15 mouse cellular contexts compared by ENCODE assay signal in the genomic region with DNA sequence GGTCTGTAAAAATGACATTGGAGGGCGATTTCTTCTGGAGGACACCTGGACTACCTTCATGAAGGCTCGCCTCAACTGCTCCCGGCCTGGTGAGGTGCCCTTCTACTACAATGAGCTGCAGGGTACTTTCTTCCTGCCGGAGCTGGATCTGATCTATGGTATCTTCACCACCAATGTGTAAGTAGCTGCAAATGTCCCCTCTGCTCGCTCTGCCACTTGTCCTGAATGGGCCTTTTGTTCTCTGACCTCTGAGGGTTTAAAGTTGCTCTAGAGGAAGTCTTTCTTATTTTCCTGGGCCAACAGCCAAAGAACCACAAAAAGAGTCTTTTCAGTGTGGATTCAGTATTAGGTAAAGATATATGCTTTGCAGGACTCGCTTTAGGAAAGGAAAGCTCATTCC.
A peak's percentile ranks its signal among the peaks of the same experiment; 100 is the strongest.
DNase-seq lines count a peak whose midpoint lies in the region; ATAC-seq and TF ChIP-seq lines count a peak whose summit lies in the region.
"Had no signal": no experiment of that assay in that cellular context is flagged by ENCODE, and none has a peak within 500 bp of the region (broad histone marks: within the 10 kb centered on the region; RNA-seq: fewer than 3 reads in every experiment).

No protein-coding gene starts in this region.

- peak; percentile 14 for DNase-seq in embryo, embryonic 11 days
- no peak for DNase-seq in embryo, embryonic 10 days (ENCODE audit: low spot score)
- peak; percentile 14 for DNase-seq in hindbrain, postnatal 0 days (ENCODE audit: low spot score)
- DNase-seq in hindbrain, embryonic 11.5 days (ENCODE audit: low spot score): no peak
- DNase-seq in lung, postnatal 10 days: no peak
- DNase-seq in mesoderm, embryonic 11.5 days (ENCODE audit: low read depth, low spot score): peak; percentile 23
- DNase-seq in urinary bladder, postnatal 14 days (ENCODE audit: low spot score): no peak
- DNase-seq: adrenal gland, adult 8-10 months; cerebellum, adult 8-10 months; kidney, adult 18-20 months; thymus, postnatal 4 days had no signal

- no peak for ATAC-seq in hindbrain, postnatal 0 days
- no peak for ATAC-seq in hindbrain, embryonic 11.5 days (ENCODE audit: low FRiP score)
- ATAC-seq in lung, embryonic 16.5 days (ENCODE audit: low read depth): peak; percentile 64; the same call in 1 of the 2 replicates

- 63% methylated on average over 6 of the region's 6 CpGs for WGBS in hindbrain, postnatal 0 days
- 58% methylated on average over 6 of the region's 6 CpGs for WGBS in hindbrain, embryonic 11.5 days
- WGBS in lung, embryonic 16.5 days: 50% methylated on average over 6 of the region's 6 CpGs

- H3K27ac ChIP-seq in hindbrain, postnatal 0 days: no peak overlapping the region
- no peak overlapping the region for H3K27ac ChIP-seq in hindbrain, embryonic 11.5 days (ENCODE audit: low read depth, low read length)
- peak overlapping the region; percentile 55; the same call in 1 of the 2 replicates for H3K27ac ChIP-seq in lung, embryonic 16.5 days (ENCODE audit: low read length)
- H3K27ac ChIP-seq: hindbrain, embryonic 14.5 days; neural tube, embryonic 12.5 days; stomach, embryonic 15.5 days had no signal

- no peaks in the 10 kb centered on the region for H3K27me3 ChIP-seq in hindbrain, postnatal 0 days (ENCODE audit: insufficient read depth, low read length)
- no peaks in the 10 kb centered on the region for H3K27me3 ChIP-seq in hindbrain, embryonic 11.5 days (ENCODE audit: control insufficient read depth, insufficient read depth, low read length)
- no peaks in the 10 kb centered on the region for H3K27me3 ChIP-seq in lung, embryonic 16.5 days (ENCODE audit: control insufficient read depth, insufficient read depth, low read depth, low read length)
- H3K27me3 ChIP-seq: neural tube, embryonic 12.5 days; stomach, embryonic 15.5 days had no signal

- TF ChIP-seq CTCF in hindbrain, postnatal 0 days (IDR thresholded peaks at IDR 0.05; ENCODE audit: low read depth): no peak

- H3K9me3 ChIP-seq in hindbrain, postnatal 0 days (ENCODE audit: low read length): no peaks in the 10 kb centered on the region
- no peaks in the 10 kb centered on the region for H3K9me3 ChIP-seq in hindbrain, embryonic 11.5 days (ENCODE audit: control insufficient read depth, low read length)
- no peaks in the 10 kb centered on the region for H3K9me3 ChIP-seq in lung, embryonic 16.5 days (ENCODE audit: control insufficient read depth, low read length)
- H3K9me3 ChIP-seq: neural tube, embryonic 12.5 days; stomach, embryonic 15.5 days had no signal

- no peak overlapping the region for H3K4me3 ChIP-seq in hindbrain, postnatal 0 days (ENCODE audit: low read length)
- no peak overlapping the region for H3K4me3 ChIP-seq in hindbrain, embryonic 11.5 days (ENCODE audit: low read depth, low read length)
- no peak overlapping the region for H3K4me3 ChIP-seq in lung, embryonic 16.5 days (ENCODE audit: low read length)
- H3K4me3 ChIP-seq: neural tube, embryonic 12.5 days; stomach, embryonic 15.5 days had no signal

- H3K9ac ChIP-seq in hindbrain, postnatal 0 days (replicated peaks; ENCODE audit: low read length): no peak overlapping the region
- no peak overlapping the region for H3K9ac ChIP-seq in hindbrain, embryonic 11.5 days (ENCODE audit: low read depth, low read length)
- H3K9ac ChIP-seq in lung, embryonic 16.5 days (ENCODE audit: low read length): no peak overlapping the region
- H3K9ac ChIP-seq: hindbrain, embryonic 14.5 days; neural tube, embryonic 12.5 days; stomach, embryonic 15.5 days had no signal

- no peak overlapping the region for H3K4me2 ChIP-seq in hindbrain, postnatal 0 days (ENCODE audit: low read depth, low read length)
- no peak overlapping the region for H3K4me2 ChIP-seq in hindbrain, embryonic 11.5 days (replicated peaks; ENCODE audit: low read depth, low read length)
- no peak overlapping the region for H3K4me2 ChIP-seq in lung, embryonic 16.5 days (ENCODE audit: low read depth, low read length)
- H3K4me2 ChIP-seq: hindbrain, embryonic 14.5 days; neural tube, embryonic 12.5 days; stomach, embryonic 15.5 days had no signal

- H3K4me1 ChIP-seq in hindbrain, postnatal 0 days (ENCODE audit: insufficient read depth, low read length): no peaks in the 10 kb centered on the region
- no peaks in the 10 kb centered on the region for H3K4me1 ChIP-seq in hindbrain, embryonic 11.5 days (replicated peaks; ENCODE audit: control insufficient read depth, insufficient read depth, low read length)
- no peaks in the 10 kb centered on the region; the same call in 1 of the 2 replicates for H3K4me1 ChIP-seq in lung, embryonic 16.5 days (replicated peaks; ENCODE audit: control insufficient read depth, insufficient read depth, low read length)
- H3K4me1 ChIP-seq: neural tube, embryonic 12.5 days; stomach, embryonic 15.5 days had no signal

- H3K36me3 ChIP-seq in hindbrain, postnatal 0 days (ENCODE audit: insufficient read depth, low read length): no peaks in the 10 kb centered on the region
- no peaks in the 10 kb centered on the region for H3K36me3 ChIP-seq in hindbrain, embryonic 11.5 days (ENCODE audit: control insufficient read depth, insufficient read depth, low read length)
- no peaks in the 10 kb centered on the region for H3K36me3 ChIP-seq in lung, embryonic 16.5 days (ENCODE audit: control insufficient read depth, insufficient read depth, low read length)
- H3K36me3 ChIP-seq: neural tube, embryonic 12.5 days; stomach, embryonic 15.5 days had no signal

Comparison
In these comparisons a context has a peak if more than half of its experiments do, and no peak if none do; other contexts are left out.
1. DNase-seq: peak in embryo, embryonic 11 days (single experiment), hindbrain, postnatal 0 days (single experiment) and mesoderm, embryonic 11.5 days (single experiment); none in embryo, embryonic 10 days (single experiment), hindbrain, embryonic 11.5 days (single experiment), lung, postnatal 10 days (single experiment) and urinary bladder, postnatal 14 days (single experiment).